Mouse (Mus musculus) cerebellum, adult 8-10 months (tissue): ENCODE results near the gene Cacng7.
A peak's percentile ranks its signal among the peaks of the same experiment; 100 is the strongest.

ENCODE experiments used
- DNase-seq: peaks from one replicate; pipeline ENCODE4 v3.0.0; 2022

The Cacng7 gene

DNA sequence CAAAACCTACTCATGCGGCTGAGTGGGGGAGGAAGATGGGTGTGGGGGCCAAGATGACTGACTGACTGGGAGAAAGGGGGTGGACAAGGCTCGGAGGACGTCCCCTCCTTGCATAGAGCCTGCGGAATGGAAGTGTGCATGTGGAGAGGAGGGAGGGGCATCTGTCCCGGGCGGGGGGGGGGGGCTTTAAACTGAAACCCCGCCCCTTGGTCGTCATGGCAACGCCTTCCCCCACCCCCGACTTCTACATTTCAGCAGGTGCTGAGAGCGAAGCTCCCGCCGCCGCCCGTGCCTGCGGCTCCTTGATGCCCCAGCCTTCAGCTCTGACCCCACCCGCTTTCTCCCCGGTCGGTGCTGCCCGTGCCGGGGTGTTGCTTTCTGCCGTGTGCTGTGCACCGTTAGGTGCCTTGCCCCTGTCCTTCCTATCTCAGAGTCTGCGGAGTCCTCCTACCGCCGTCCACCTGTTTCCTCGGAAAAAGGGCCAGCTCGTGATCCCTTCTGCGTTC lies 29.4 kb upstream of the Cacng7 start:
- peak; percentile 43 for DNase-seq

DNA sequence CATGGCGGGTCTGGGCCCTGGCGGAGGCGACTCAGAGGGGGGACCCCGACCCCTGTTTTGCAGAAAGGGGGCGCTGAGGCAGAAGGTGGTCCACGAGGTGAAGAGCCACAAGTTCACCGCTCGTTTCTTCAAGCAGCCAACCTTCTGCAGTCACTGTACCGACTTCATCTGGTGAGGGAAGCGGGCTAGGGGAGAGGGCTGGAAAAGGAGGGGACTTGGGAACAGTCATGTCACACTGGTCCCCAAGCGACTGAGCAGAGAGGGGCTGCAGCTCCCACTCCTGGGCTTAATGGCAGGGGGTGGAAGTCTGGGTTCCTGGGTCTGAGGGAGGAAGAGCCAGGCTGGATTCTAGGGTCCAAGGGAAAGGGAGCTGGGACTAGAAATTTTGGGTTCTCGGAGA lies 29.0 kb upstream of the Cacng7 start:
- DNase-seq, result no peak

DNA sequence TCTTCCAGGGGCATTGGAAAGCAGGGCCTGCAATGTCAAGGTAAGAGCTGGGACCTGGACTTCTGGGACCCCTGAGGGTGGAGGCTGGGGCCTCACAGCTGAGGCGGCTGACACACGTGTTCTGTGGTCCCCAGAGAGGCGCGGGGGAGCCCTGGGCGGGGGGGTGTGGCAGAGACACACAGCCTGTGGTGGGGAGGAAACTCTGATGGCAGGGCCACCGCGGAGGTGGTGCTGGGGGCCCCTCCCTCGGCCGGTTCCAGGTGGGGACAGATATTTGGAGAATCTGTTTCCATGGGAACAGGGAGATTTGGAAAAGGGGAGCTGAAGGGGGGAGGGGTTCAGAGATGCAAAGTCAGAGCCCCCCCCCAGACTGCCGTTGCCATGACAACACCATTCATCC lies 28.5 kb upstream of the Cacng7 start:
- peak; percentile 36 for DNase-seq

DNA sequence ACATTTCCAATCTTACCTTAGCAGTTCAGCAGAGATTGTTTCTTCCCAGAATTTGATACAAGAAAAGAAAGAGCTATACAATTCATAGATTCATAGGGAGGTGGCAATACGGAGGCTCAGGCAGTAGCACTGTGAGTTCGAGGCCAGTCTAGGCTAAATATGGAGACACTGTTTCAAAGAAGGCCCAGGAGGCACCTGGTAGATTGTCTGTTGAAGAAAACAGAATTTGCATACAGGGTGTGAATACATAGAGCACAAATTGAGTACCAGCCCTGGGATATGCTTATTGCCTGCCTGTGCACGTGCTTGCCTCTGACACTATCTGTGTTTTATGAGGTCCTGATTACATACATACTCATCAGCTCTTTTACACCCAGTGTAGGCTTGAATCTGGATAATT lies 26.4 kb upstream of the Cacng7 start:
- no peak for DNase-seq

DNA sequence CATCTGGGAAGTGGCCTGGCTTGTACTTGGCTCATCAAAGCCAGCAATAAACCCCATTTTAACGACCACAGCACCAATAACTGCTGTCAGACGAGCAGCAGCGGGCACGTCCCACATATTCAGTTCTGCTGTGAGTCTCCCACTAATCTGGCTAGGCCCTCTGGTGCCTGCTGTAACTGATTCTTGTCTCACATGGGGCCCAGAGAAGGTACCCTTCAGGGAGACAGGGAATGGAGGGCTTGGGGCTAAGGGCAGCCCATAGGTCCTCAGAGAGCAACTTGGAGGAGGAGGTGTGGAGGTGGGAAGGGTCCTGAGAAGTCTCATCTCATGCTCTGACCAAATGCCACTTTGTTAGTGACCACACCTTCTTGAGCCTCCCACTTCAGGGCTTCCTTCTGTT lies 24.1 kb upstream of the Cacng7 start:
- no peak for DNase-seq

DNA sequence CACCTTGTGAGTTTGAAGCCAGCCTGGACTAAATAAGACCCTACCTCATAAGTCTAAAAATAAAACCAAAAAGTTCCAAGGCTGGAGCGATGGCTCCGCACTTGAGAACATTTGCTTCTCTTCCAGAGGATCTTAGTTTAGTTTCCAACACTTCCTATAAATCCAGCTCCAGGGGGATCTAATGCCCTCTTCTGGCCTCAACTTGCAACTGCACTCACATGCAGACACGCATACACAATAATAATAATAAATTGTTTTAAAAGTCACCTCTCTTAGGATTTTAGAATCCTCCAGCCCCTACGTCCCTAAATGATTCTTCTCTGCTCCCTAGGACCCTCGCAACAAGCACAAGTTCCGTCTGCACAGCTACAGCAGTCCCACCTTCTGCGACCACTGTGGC lies 22.5 kb upstream of the Cacng7 start:
- DNase-seq, result no peak

DNA sequence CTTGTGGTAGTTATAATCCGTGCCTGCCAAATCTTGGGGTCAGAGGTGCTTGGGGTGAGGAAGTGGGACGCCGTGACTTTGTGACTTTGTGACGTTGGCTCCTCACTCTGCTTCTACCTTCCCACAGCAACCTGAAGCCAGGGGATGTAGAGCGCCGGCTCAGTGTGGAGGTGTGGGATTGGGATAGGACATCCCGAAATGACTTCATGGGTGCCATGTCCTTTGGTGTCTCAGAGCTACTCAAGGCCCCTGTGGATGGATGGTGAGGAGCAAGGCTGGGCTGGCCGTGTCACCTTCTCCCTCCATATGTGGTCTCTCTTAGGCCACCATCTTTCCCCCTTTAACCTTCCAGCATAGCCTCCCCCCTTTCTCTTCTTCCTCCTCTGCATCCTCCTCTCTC lies 19.2 kb upstream of the Cacng7 start:
- DNase-seq, result no peak

DNA sequence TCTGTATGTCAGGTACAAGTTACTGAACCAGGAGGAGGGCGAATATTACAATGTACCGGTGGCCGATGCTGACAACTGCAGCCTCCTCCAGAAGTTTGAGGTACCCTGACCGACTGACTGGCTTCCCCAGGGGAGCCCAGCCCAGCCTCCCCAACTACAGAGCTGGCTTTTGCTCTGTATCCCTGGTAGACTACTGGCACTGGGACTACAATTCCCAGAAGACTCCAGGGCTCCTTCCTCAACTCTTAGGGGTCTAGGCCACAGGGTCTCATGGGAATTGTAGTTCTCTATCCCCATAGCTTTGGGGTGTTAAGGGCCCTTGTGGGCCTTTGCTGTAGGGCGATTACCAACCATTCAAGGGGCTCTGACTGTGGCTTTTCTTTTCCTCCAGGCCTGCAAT lies 18.6 kb upstream of the Cacng7 start:
- no peak for DNase-seq

DNA sequence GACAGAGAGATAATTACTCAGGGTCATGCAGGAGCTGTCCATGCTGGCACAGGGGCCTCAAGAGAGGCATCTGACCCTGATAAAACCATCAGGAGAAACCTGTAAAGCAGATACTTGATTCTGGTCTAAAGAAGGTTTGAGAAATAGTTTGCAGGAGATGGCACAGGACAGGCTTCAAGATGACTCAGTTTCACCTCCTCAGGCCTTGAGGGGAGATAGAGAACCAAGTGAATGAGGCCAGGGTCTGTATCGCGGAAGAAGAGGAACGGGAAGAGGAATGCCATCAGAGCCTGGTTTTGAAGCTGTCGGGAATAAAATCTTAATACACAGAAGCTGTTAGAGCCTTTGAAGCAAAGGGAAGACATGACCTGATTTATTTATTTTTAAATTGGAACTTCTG lies 15.1 kb upstream of the Cacng7 start:
- no peak for DNase-seq

DNA sequence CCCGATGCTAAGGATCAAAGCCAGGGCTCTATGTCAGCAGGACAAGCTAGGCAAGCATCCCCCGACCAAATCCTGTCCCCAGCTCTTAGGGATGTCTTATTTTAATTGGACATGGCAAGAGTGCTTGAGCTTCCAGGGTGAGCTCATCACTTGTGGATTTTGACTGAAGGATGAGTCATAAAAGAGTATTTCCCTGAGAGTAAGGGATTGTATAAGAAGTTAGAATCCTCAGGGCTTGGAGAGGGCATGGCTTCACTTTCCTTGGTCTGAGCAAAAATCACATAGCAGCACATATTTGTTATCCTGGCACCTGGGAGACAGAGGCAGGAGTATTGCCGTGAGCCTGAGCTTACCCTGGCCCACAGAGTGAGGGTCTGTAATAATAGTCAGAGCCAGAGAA lies 11.9 kb upstream of the Cacng7 start:
- DNase-seq, result no peak

DNA sequence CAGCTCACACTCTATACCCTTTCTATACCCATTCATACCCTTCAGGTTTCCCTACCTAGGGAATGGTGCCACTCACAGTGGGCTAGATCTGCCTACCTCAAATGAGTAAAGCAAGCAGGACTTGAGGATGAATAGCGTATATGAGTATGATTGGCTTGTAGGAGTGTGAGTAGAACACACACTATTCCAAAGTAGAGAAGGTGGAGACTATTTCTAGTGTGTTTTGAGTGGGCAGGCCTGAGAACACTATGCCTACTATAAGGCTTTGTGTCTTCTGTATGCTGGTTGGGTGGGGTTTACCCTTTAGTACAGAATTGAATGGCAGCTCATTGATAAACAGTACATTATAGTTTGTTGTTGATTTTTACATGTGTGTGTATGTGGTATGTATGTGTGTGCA lies 8.9 kb upstream of the Cacng7 start:
- DNase-seq, result no peak

DNA sequence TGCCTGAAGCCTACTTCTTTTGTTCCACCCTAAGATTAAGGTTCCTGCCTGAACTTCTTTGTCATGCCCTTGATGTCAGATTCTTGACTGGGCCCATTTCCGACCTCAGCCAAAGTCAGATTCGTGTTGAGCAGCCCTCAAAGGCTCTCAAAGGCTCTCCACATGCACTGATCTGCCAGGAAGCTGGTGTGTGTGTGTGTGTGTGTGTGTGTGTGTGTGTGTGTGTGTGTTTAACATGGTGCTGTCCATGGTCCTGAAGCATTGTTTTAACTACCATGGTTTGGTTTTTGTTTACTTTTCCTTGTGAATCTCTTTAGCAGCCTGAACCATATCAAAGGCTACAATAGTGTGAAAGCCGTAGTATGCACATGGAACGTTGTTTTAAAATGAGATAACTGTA lies 4.8 kb upstream of the Cacng7 start:
- DNase-seq, result no peak

DNA sequence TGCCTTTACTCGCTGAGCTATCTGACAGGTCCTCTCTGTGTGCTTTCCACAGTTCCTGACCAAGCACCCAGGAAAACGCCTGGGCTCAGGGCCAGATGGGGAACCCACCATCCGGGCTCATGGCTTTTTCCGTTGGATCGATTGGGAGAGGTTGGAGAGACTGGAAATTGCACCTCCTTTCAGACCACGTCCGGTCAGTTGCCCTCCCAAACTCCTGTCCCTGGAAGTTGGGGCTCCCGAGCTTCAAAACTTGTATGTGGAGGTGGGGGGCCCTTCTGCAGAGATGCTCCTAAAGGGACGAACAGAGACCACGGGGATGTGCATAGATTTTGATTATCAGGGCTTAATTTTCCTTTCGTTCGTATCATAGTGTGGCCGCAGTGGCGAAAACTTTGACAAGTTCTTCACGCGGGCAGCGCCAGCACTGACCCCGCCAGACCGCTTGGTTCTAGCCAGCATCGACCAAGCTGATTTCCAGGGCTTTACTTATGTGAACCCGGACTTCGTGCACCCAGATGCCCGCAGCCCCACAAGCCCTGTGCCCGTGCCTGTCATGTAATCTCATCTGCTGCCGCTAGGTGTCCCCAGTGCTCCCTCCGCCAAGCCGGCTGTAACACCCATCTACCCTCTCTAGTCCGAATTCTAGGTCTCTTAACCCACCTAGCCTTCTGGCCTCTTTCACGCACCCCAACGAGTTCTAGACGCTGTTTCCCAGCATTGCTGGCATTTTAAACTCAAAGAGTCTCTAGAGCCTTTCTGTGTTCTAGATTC lies 2.8 kb upstream of the Cacng7 start:
- peak; percentile 87 for DNase-seq

DNA sequence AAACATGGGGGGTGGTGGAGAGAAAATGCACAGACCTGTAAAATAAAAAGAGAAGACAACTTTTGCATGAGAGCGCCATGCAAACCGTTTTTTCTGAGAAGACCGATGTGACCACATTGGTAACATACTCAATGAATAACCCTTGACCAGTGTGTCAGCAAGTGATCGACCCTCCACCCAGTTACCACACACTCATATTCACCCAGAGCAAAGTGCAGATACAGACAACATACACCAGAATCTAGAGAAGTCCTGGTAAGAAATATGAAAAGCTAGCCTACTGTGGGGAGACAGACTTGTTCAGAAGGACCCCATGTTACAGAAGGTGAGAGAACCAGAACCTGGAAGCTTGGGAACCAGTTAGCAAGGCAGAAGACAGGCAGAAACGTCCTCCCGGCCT lies 1.6 kb upstream of the Cacng7 start:
- DNase-seq, result no peak

DNA sequence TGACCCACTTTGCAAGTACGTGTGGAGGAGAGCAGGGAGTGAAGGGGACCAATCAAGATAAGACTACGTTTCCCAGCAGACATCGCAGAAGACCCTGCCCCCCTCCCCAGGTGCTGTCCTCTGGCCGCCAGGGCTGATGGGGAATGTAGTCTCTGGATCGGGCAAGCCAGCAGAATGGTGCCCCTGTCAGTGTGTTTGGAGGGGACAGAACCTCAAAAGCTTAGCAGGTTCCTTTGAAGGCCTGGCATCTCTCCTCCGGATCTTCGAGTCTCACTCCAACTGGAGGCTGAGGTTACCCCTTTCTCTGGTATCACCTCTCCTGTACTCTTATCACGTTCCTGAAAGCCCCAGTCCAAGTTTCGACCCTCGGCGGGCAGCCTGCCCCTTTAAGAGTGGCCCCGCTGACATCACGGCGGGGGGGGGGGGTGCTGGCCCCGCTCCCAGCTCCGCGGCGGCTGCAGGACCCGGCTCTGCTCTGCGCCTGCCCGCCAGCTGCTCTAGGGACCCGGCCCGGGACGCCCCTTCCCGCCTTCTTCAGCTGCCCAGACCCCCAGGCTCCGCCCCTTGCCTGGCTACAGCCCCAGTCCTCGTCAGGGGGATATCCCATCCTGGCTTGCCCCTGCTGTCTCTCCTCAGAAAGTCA lies 1.1 kb upstream of the Cacng7 start:
- DNase-seq, result peak; percentile 82

DNA sequence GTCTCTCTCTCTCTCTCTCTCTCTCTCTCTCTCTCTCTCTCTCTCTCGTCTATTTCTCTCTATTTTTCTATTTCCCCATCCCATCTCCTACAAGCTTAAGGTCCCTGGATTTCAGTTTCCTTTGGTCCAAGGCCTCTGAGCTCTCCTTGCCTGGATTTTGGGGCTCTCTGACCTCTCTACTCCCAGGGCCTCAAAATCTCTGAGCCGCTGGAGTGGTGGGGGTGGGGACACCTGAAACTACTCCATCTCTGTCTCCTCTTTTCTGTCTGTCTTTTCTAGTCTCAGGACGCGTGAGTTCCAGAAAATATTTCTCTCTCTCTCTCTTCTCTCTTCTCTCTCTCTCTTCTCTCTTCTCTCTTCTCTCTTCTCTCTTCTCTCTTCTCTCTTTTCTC lies 535 bp upstream of the Cacng7 start:
- no peak for DNase-seq

DNA sequence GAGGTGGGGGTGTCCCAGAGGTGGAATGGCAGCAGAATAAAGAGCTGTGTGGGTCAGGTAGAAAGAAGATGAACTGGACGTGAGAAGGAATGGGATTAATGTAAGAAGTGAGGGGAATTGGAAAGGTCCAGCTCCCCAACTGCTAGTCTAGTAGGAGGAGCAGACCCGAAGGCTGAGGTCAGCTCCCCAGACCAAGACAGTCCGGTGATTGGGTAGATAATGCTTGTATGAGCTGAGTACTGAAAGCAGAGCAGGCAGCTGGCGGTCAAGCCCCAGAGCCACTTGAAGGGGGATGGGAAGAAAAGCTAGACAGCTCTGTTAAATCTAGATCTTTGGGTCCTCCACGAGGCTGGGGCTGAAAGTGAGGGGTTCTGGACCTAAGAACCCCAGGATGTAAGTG lies 787 bp downstream of the Cacng7 start:
- peak; percentile 38 for DNase-seq

DNA sequence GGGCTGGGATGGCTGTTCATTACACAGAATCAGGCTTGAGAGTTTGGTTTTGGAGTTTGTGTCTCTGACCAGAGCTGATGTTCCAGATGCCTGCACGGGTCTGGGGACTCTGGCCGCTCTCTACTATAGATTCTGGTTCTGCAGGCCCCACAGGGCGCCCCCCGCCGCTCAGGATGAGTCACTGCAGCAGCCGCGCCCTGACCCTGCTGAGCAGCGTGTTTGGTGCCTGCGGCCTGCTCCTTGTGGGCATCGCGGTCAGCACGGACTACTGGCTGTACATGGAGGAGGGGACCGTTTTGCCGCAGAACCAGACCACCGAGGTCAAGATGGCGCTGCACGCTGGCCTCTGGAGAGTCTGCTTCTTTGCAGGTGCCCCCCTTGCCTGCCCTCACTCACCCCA lies 3.7 kb downstream of the Cacng7 start:
- no peak for DNase-seq

DNA sequence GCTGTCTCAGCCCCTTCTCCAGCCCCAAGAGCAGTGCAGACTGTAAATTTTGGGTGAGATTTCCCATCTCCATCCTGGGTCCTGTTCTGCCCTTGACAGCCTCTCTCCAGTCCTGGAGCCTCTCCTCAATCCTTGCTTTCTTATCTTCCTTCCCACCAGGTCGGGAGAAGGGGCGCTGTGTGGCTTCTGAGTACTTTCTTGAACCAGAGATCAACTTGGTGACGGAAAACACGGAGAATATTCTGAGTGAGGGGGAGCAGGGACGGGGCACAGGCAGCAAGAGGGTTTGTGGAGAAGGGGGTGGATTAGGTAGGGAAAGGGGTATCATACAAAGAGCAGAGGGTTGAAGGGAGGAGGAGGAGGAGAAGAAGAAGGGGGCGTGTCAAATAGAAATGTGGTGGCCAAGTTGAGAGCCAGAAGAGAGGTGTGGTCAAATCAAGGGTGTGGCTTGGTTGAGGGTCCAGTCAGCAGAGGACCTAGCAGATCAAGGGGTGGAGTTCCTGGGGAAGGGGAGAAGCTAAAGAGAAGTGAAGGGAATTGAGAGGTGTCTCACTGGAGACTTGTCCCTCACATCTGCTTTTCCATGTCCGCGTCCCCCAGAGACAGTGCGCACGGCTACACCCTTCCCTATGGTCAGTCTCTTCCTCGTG lies 5.7 kb downstream of the Cacng7 start:
- no peak for DNase-seq

DNA sequence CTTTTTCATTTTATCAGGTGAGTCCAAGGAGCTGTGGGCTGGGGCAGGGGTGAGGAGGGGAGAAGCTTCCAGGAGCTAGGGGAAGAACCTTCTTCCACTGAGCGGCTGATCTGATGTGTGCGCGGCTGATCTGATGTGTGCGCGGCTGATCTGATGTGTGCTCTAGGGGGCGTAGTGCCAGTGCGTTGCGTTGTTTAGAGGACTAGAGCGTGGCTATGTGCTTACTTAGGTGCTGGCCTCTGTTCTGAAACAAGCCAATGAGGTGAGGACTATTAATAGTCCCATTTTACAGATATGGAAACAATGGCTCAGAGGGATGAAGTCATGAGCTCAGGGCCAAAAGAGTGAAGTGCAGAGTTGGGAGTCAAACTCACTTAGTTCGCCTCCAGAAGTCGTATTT lies 6.3 kb downstream of the Cacng7 start:
- no peak for DNase-seq

DNA sequence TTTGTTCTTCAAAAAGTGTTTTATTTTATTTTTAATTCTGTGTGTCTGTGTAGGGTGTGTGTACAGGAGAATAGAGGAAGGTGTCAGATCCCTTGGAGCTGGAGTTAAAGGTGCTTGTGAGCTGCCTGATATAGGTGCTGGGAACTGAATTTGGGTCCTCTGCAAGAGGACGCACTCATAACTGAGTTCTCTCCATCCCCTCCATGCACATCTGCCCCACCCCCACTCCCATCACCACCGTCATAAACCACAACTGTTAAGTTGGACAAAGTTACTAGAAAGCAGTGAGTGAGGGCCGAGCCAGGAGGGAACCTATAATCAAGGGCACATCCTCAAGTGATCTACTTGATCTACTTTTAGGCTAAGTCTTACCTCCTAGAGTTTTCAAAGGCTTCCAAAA lies 11.1 kb downstream of the Cacng7 start:
- no peak for DNase-seq

DNA sequence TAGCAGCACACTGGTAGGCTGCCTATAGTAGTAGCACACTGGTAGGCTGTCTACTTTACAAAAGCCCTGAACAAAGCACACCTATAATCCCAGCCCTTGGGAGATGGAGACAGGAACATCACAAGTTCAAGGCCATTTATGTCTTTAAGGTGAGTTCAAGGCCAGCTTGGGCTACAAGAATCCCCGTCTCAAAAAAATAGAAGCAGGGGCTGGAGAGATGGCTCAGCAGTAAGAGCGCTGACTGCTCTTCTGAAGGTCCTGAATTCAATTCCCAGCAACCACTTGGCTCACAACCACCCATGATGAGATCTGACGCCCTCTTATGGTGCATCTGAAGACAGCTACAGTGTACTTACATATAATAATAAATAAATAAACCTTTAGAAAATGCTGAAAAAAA lies 12.5 kb downstream of the Cacng7 start:
- no peak for DNase-seq

DNA sequence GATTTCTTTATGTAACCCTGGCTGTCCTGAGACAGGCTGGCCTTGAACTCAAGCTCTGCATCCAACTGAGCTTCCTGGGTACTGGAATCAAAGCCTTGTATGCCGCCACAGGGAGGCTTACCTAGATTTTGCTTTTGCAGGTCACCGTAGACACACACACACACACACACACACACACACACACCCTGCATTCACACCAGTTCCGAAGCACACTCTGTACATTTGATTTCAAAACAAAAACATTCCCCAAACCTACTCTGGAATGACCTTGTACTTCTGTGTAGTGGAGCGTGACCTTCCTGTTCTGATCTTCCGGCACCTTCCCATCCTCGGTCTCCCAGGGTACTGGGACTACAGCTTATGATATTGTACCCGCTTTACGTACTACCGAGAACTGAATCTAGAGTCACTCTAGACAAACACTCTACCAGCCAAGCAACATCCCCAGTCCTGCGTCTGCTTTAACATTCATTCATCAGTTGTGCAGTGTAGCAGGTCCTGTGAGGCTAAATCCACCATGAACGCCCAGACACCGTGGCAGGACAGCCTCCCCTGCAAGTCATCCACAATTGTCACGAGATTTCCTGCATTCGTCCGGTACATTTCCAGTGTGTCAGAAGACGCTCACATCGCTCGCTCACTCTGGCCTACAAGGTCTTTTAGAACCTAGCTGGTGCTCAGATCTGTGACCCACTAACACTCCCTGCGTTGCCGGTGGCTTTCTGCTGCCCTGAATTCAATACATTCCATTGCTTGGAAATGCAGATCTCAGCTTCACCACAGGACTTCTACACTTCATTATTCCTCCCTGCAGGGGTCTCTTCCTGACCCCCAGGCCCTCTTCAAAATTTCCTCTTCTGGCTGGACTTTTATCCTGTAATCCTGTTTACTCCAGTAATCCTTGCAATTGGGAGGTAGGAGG lies 14.9 kb downstream of the Cacng7 start:
- no peak for DNase-seq
